Mouse (Mus musculus) heart, embryonic 15.5 days (tissue): ENCODE results near the gene Fhl2. TPM values are rescaled to one million over a fixed set of nuclear protein-coding genes. Genes with fewer than 3 reads are reported as not detected.
"Not testable (repeated sequence)": the region's sequence is repeated elsewhere in the genome, so short reads cannot be mapped to it uniquely, and the experiment has no call there.

Experiments
- ATAC-seq: fragments of 200-750 bp; cut with Nextera tagmentation; replicated peaks from 2 replicates; pipeline ENCODE4 v1.8.0; 2017; ENCODE audit warnings: low read depth, moderate TSS enrichment; ENCODE audit not compliant: insufficient number of reproducible peaks, insufficient read depth, low FRiP score
- H3K27ac ChIP-seq: fragments of 300-500 bp; sonication (generic); 2 replicates; pipeline ENCODE4 v1.5.1; 2015; ENCODE audit warnings: mild to moderate bottlenecking, inconsistent platforms
- H3K27me3 ChIP-seq: fragments of 300-500 bp; sonication (generic); 2 replicates; pipeline ENCODE4 v1.6.1; 2015; ENCODE audit warnings: inconsistent platforms
- H3K36me3 ChIP-seq: fragments of 300-500 bp; sonication (generic); 2 replicates; pipeline ENCODE4 v1.6.1; 2015; ENCODE audit warnings: mild to moderate bottlenecking, inconsistent platforms
- H3K4me1 ChIP-seq: fragments of 300-500 bp; sonication (generic); replicated peaks from 2 replicates; pipeline ENCODE4 v1.6.1; 2015; ENCODE audit warnings: inconsistent platforms
- H3K4me2 ChIP-seq: fragments of 300-500 bp; sonication (generic); 2 replicates; pipeline ENCODE4 v1.6.1; 2015; ENCODE audit warnings: inconsistent platforms, mild to moderate bottlenecking, moderate library complexity
- H3K4me3 ChIP-seq: fragments of 300-500 bp; sonication (generic); 2 replicates; pipeline ENCODE4 v1.5.1; 2015; ENCODE audit warnings: mild to moderate bottlenecking, inconsistent platforms
- H3K9ac ChIP-seq: fragments of 300-500 bp; sonication (generic); 2 replicates; pipeline ENCODE4 v1.6.1; 2015; ENCODE audit warnings: mild to moderate bottlenecking, inconsistent platforms
- H3K9me3 ChIP-seq: fragments of 300-500 bp; sonication (generic); replicated peaks from 2 replicates; pipeline ENCODE4 v1.6.1; 2016; ENCODE audit warnings: inconsistent platforms
- WGBS: fragments of 180-500 bp; shearing (Covaris S2); methylation state at CpG from one replicate; pipeline ENCODE4 v1.1.7; 2015; ENCODE audit warnings: mixed read lengths; 5-methylcytosine and 5-hydroxymethylcytosine counted together
- polyA plus RNA-seq: library from polyadenylated mRNA; unstranded; fragments of >200 nt; fragmentation: Nextera tagmentation; extraction: Ambion mirVana; gene quantifications from 2 replicates; pipeline ENCODE4 v1.2.1, GENCODE M21; 2015

The Fhl2 gene
- polyA plus RNA-seq, 1 experiment from 2014 or later: 363 TPM

- Histone ChIP-seq H3K4me2 (peak overlapping the region; percentile 57), H3K4me1 (peaks cover 29% of the 10 kb centered on the region), H3K27ac (peak overlapping the region; percentile 61), H3K4me3 (peak overlapping the region; percentile 33), H3K36me3 (no peaks in the 10 kb centered on the region), H3K9me3 (no peaks in the 10 kb centered on the region), H3K9ac (peak overlapping the region; percentile 50; the same call in 1 of the 2 replicates), H3K27me3 (no peaks in the 10 kb centered on the region)
- ATAC-seq: no peak
- 66% methylated on average over 8 of the region's 8 CpGs for WGBS
These were observed 5.7 kb downstream of the Fhl2 start for GRCm38 (mm10) chr1:43191078-43191477.

GRCm38 (mm10) chr1:43188893-43189292, 7.9 kb downstream of the Fhl2 start:
- not testable (repeated sequence) for ATAC-seq, H3K36me3 ChIP-seq, H3K27me3 ChIP-seq, H3K27ac ChIP-seq, H3K9me3 ChIP-seq, H3K4me3 ChIP-seq, H3K4me2 ChIP-seq, H3K9ac ChIP-seq
- peaks cover 43% of the 10 kb centered on the region for H3K4me1 ChIP-seq
- WGBS: 82% methylated on average over 14 of the region's 16 CpGs

- ATAC-seq: no peak
- no peaks in the 10 kb centered on the region for H3K27me3 ChIP-seq
- H3K36me3 ChIP-seq: peaks cover 4% of the 10 kb centered on the region; the same call in 1 of the 2 replicates
- peak overlapping the region; percentile 22 for H3K27ac ChIP-seq
- H3K9ac ChIP-seq: no peak overlapping the region
- no peak overlapping the region for H3K4me3 ChIP-seq
- H3K4me2 ChIP-seq: peak overlapping the region; percentile 21; the same call in 1 of the 2 replicates
- H3K4me1 ChIP-seq: peaks cover 60% of the 10 kb centered on the region
- 38% methylated on average over 7 of the region's 7 CpGs for WGBS
- H3K9me3 ChIP-seq: no peaks in the 10 kb centered on the region
These were observed 10.4 kb downstream of the Fhl2 start for GRCm38 (mm10) chr1:43186334-43186733.

- H3K36me3 ChIP-seq: peaks cover 4% of the 10 kb centered on the region; the same call in 1 of the 2 replicates
- no peak for ATAC-seq
- no peak overlapping the region for H3K27ac ChIP-seq
- no peak overlapping the region for H3K4me2 ChIP-seq
- no peaks in the 10 kb centered on the region for H3K27me3 ChIP-seq
- H3K4me3 ChIP-seq: no peak overlapping the region
- peaks cover 48% of the 10 kb centered on the region for H3K4me1 ChIP-seq
- no peaks in the 10 kb centered on the region for H3K9me3 ChIP-seq
- WGBS: 68% methylated on average over 6 of the region's 6 CpGs
- no peak overlapping the region for H3K9ac ChIP-seq
These were observed 15.9 kb downstream of the Fhl2 start for GRCm38 (mm10) chr1:43180912-43181311.

GRCm38 (mm10) chr1:43178780-43179179, 18.0 kb downstream of the Fhl2 start:
- 93% methylated on average over 1 of the region's 1 CpGs for WGBS
- Histone ChIP-seq H3K27ac (no peak overlapping the region), H3K9me3 (no peaks in the 10 kb centered on the region), H3K36me3 (peaks cover 9% of the 10 kb centered on the region; the same call in 1 of the 2 replicates), H3K4me2 (no peak overlapping the region), H3K4me1 (peaks cover 49% of the 10 kb centered on the region), H3K4me3 (no peak overlapping the region), H3K9ac (no peak overlapping the region), H3K27me3 (no peaks in the 10 kb centered on the region)
- no peak for ATAC-seq

- H3K9me3 ChIP-seq: no peaks in the 10 kb centered on the region
- no peak overlapping the region for H3K4me2 ChIP-seq
- peaks cover 9% of the 10 kb centered on the region; the same call in 1 of the 2 replicates for H3K36me3 ChIP-seq
- H3K9ac ChIP-seq: no peak overlapping the region
- H3K27ac ChIP-seq: no peak overlapping the region
- no peak for ATAC-seq
- peaks cover 50% of the 10 kb centered on the region for H3K4me1 ChIP-seq
- H3K27me3 ChIP-seq: no peaks in the 10 kb centered on the region
- 60% methylated on average over 6 of the region's 6 CpGs for WGBS
- H3K4me3 ChIP-seq: no peak overlapping the region
These were observed 18.4 kb downstream of the Fhl2 start for GRCm38 (mm10) chr1:43178378-43178777.

GRCm38 (mm10) chr1:43173283-43174226, 23.2 kb downstream of the Fhl2 start:
- Histone ChIP-seq H3K27ac (peak overlapping the region; percentile 77), H3K9me3 (no peaks in the 10 kb centered on the region), H3K36me3 (0 out of 2 replicates have a peak, but pooled peaks cover 6% of the 10 kb centered on the region), H3K4me1 (peaks cover 70% of the 10 kb centered on the region), H3K4me2 (peak overlapping the region; percentile 36), H3K9ac (no peak overlapping the region), H3K4me3 (no peak overlapping the region), H3K27me3 (no peaks in the 10 kb centered on the region)
- ATAC-seq: peak; percentile 79
- WGBS: 42% methylated on average over 7 of the region's 7 CpGs

GRCm38 (mm10) chr1:43171816-43172215, 25.0 kb downstream of the Fhl2 start:
- Histone ChIP-seq H3K27ac (peak overlapping the region; percentile 18; the same call in 1 of the 2 replicates), H3K9ac (no peak overlapping the region), H3K4me2 (no peak overlapping the region), H3K36me3 (0 out of 2 replicates have a peak, but pooled peaks cover 6% of the 10 kb centered on the region), H3K4me3 (no peak overlapping the region), H3K4me1 (peaks cover 76% of the 10 kb centered on the region), H3K27me3 (no peaks in the 10 kb centered on the region), H3K9me3 (no peaks in the 10 kb centered on the region)
- ATAC-seq: no peak
- WGBS: 68% methylated on average over 6 of the region's 6 CpGs

GRCm38 (mm10) chr1:43171093-43171492, 25.7 kb downstream of the Fhl2 start:
- 24% methylated on average over 3 of the region's 3 CpGs for WGBS
- Histone ChIP-seq H3K9me3 (no peaks in the 10 kb centered on the region), H3K9ac (no peak overlapping the region), H3K27me3 (no peaks in the 10 kb centered on the region), H3K4me2 (no peak overlapping the region), H3K4me3 (no peak overlapping the region), H3K27ac (0 out of 2 replicates have a peak overlapping the region, but pooled peaks have one; percentile 26), H3K4me1 (peaks cover 76% of the 10 kb centered on the region), H3K36me3 (0 out of 2 replicates have a peak, but pooled peaks cover 6% of the 10 kb centered on the region)
- ATAC-seq: no peak

- no peak for ATAC-seq
- WGBS: 95% methylated on average over 1 of the region's 1 CpGs
- H3K27ac ChIP-seq: 0 out of 2 replicates have a peak overlapping the region, but pooled peaks have one; percentile 46
These were observed 27.1 kb downstream of the Fhl2 start for GRCm38 (mm10) chr1:43169661-43170060.

GRCm38 (mm10) chr1:43169227-43169626, 27.6 kb downstream of the Fhl2 start:
- H3K27ac ChIP-seq: peak overlapping the region; percentile 46; the same call in 1 of the 2 replicates
- H3K4me1 ChIP-seq: peaks cover 69% of the 10 kb centered on the region
- WGBS: 75% methylated on average over 7 of the region's 7 CpGs

More at GRCm38 (mm10) chr1:43169661-43170060, 27.1 kb downstream of the Fhl2 start:
- Histone ChIP-seq H3K4me2 (no peak overlapping the region), H3K27me3 (no peaks in the 10 kb centered on the region), H3K9ac (no peak overlapping the region), H3K9me3 (no peaks in the 10 kb centered on the region), H3K36me3 (peaks cover 7% of the 10 kb centered on the region; the same call in 1 of the 2 replicates), H3K4me3 (no peak overlapping the region), H3K4me1 (peaks cover 70% of the 10 kb centered on the region)

More at GRCm38 (mm10) chr1:43169227-43169626, 27.6 kb downstream of the Fhl2 start:
- H3K9me3 ChIP-seq: no peaks in the 10 kb centered on the region
- H3K27me3 ChIP-seq: no peaks in the 10 kb centered on the region
- no peak overlapping the region for H3K9ac ChIP-seq
- peaks cover 9% of the 10 kb centered on the region; the same call in 1 of the 2 replicates for H3K36me3 ChIP-seq
- H3K4me3 ChIP-seq: no peak overlapping the region
- no peak overlapping the region for H3K4me2 ChIP-seq
- no peak for ATAC-seq
